Mouse (Mus musculus) heart, postnatal 25 days (tissue): ENCODE results near the gene Efcab12. TPM values are rescaled to one million over a fixed set of nuclear protein-coding genes. Genes with fewer than 3 reads are reported as not detected.
"Not testable (repeated sequence)": the region's sequence is repeated elsewhere in the genome, so short reads cannot be mapped to it uniquely, and the experiment has no call there.

ENCODE experiments used
- DNase-seq: peaks from one replicate; pipeline ENCODE4 v3.0.0; 2022; ENCODE audit warnings: low spot score
- intact Hi-C: fragments of 180-260 bp; cut with DNase I; formaldehyde crosslinking; loops from one replicate; pipeline ENCODE4 v1.15.1; 2025
- total RNA-seq, 2 experiments: library from RNA; stranded (reverse); gene quantifications; 2 replicates each; pipeline ENCODE4 v1.2.3; 2021

The Efcab12 gene
- under 1 TPM; 0.39 to 0.49 TPM for total RNA-seq

- intact Hi-C loops = no loop called here
Observed at GRCm38 (mm10) chr6:115838161-115838597, at the start of gene Efcab12. TSS of gene Efcab12 (minus strand) at chr6:115838412.

GRCm38 (mm10) chr6:115886894-115887293 lies 48.7 kb upstream of the Efcab12 start:
- DNase-seq = no peak
- intact Hi-C loops = no loop called here

More at GRCm38 (mm10) chr6:115838161-115838597, at the start of gene Efcab12:
- DNase-seq = peak; percentile 31

- intact Hi-C loops = no loop called here
- no peak for DNase-seq
Observed at GRCm38 (mm10) chr6:115884018-115884417, 45.8 kb upstream of the Efcab12 start.

GRCm38 (mm10) chr6:115880751-115881150 lies 42.5 kb upstream of the Efcab12 start:
- intact Hi-C loops = no loop called here

GRCm38 (mm10) chr6:115879736-115880135 lies 41.5 kb upstream of the Efcab12 start:
- no peak for DNase-seq
- intact Hi-C loops = no loop called here

More at GRCm38 (mm10) chr6:115880751-115881150, 42.5 kb upstream of the Efcab12 start:
- peak; percentile 33 for DNase-seq

- intact Hi-C loops = no loop called here
- DNase-seq = no peak
Observed at GRCm38 (mm10) chr6:115878694-115879093, 40.5 kb upstream of the Efcab12 start.

GRCm38 (mm10) chr6:115877239-115877638 lies 39.0 kb upstream of the Efcab12 start:
- no peak for DNase-seq
- intact Hi-C loops = no loop called here

- DNase-seq, intact Hi-C loops: not testable (repeated sequence)
Observed at GRCm38 (mm10) chr6:115871318-115871717, 33.1 kb upstream of the Efcab12 start.

GRCm38 (mm10) chr6:115867157-115867556 lies 28.9 kb upstream of the Efcab12 start:
- DNase-seq, intact Hi-C loops: not testable (repeated sequence)

GRCm38 (mm10) chr6:115865246-115865645 lies 27.0 kb upstream of the Efcab12 start:
- no peak for DNase-seq
- intact Hi-C loops = no loop called here

GRCm38 (mm10) chr6:115863340-115863841 lies 25.2 kb upstream of the Efcab12 start:
- intact Hi-C loops = no loop called here

GRCm38 (mm10) chr6:115860027-115860556 lies 21.9 kb upstream of the Efcab12 start:
- intact Hi-C loops = no loop called here

More at GRCm38 (mm10) chr6:115863340-115863841, 25.2 kb upstream of the Efcab12 start:
- no peak for DNase-seq

GRCm38 (mm10) chr6:115859258-115859657 lies 21.0 kb upstream of the Efcab12 start:
- intact Hi-C loops = no loop called here
- no peak for DNase-seq

More at GRCm38 (mm10) chr6:115860027-115860556, 21.9 kb upstream of the Efcab12 start:
- DNase-seq = no peak

GRCm38 (mm10) chr6:115856361-115856745 lies 18.1 kb upstream of the Efcab12 start:
- DNase-seq = no peak
- intact Hi-C loops = no loop called here

GRCm38 (mm10) chr6:115855733-115856360 lies 17.6 kb upstream of the Efcab12 start:
- no peak for DNase-seq
- intact Hi-C loops = no loop called here

- no peak for DNase-seq
- intact Hi-C loops = loop anchor here (5.0 kb wide), 1 partner anchor 43 kb away; no protein-coding TSS in a partner anchor
Observed at GRCm38 (mm10) chr6:115854432-115854831, 16.2 kb upstream of the Efcab12 start.

GRCm38 (mm10) chr6:115853985-115854384 lies 15.8 kb upstream of the Efcab12 start:
- DNase-seq = no peak
- intact Hi-C loops = loop anchor here (5.0 kb wide), 1 partner anchor 43 kb away; no protein-coding TSS in a partner anchor

GRCm38 (mm10) chr6:115853091-115853813 lies 15.0 kb upstream of the Efcab12 start, which contains the start of the genes Mbd4 and Ift122:
TSS of gene Mbd4 (minus strand) at chr6:115853371.
TSS of gene Ift122 (plus strand) at chr6:115853470.
- intact Hi-C loops = loop anchor here (5.0 kb wide), 1 partner anchor 44 kb away; no protein-coding TSS in a partner anchor
- DNase-seq = peak; percentile 98

GRCm38 (mm10) chr6:115852446-115853090 lies 14.4 kb upstream of the Efcab12 start:
- DNase-seq = no peak
- intact Hi-C loops = loop anchor here (5.0 kb wide), 1 partner anchor 45 kb away; no protein-coding TSS in a partner anchor
